Comparison of ENCODE assay signal across 8 mouse cellular contexts in genomic region chrX:169332264-169332663, GRCm38 (mm10). TPM values are rescaled to one million over a fixed set of nuclear protein-coding genes. Genes with fewer than 3 reads are reported as not detected.
A peak's percentile ranks its signal among the peaks of the same experiment; 100 is the strongest.
DNase-seq lines count a peak whose midpoint lies in the region; ATAC-seq and TF ChIP-seq lines count a peak whose summit lies in the region.

No protein-coding gene starts in this region.

- 24% methylated on average over 3 of the region's 3 CpGs for WGBS in lung, postnatal 0 days

- no peak overlapping the region for H3K4me2 ChIP-seq in lung, postnatal 0 days (replicated peaks; ENCODE audit: low read depth, low read length)

- H3K4me3 ChIP-seq in lung, postnatal 0 days (ENCODE audit: low read depth, low read length), result no peak overlapping the region

- TF ChIP-seq CTCF in lung, postnatal 0 days (IDR thresholded peaks at IDR 0.05), result peak; percentile 60

- no peaks in the 10 kb centered on the region for H3K27me3 ChIP-seq in lung, postnatal 0 days (replicated peaks; ENCODE audit: insufficient read depth, low read length)

- H3K9me3 ChIP-seq in lung, postnatal 0 days (ENCODE audit: low read length), result no peaks in the 10 kb centered on the region

- peak; percentile 25; the same call in 1 of the 2 replicates for ATAC-seq in lung, postnatal 0 days

- DNase-seq in adrenal gland, adult (ENCODE audit: inconsistent age in 2 of 2, low spot score in 1 of 2), result peak; percentile 13 to 77
- DNase-seq in adrenal gland, adult 8-10 months, result no peak
- DNase-seq in layer of hippocampus, adult 11-12 months (ENCODE audit: low spot score), result peak; percentile 33
- DNase-seq in layer of hippocampus, adult 9-10 months (ENCODE audit: low spot score), result no peak
- DNase-seq in adrenal gland, postnatal 25 days, result peak; percentile 14
- DNase-seq in kidney, postnatal 10 days, result peak; percentile 70
- peak; percentile 54 for DNase-seq in lung, postnatal 0 days (ENCODE audit: low spot score)
- no peak for DNase-seq in MN1 (ENCODE audit: low spot score)

- no peak overlapping the region for H3K9ac ChIP-seq in lung, postnatal 0 days (replicated peaks; ENCODE audit: low read depth)

- no peak overlapping the region for H3K27ac ChIP-seq in lung, postnatal 0 days (ENCODE audit: low read length)

- H3K36me3 ChIP-seq in lung, postnatal 0 days (ENCODE audit: insufficient read depth, low read length), result no peaks in the 10 kb centered on the region

- no peak for TF ChIP-seq EP300 in lung, postnatal 0 days (IDR thresholded peaks at IDR 0.05)

- no peaks in the 10 kb centered on the region for H3K4me1 ChIP-seq in lung, postnatal 0 days (ENCODE audit: insufficient read depth, low read depth, low read length)

RNA-seq across cellular contexts. Expression of gene Hccs, which starts 12.1 kb away (rescaled TPM):
- total RNA-seq in adrenal gland, adult 8-10 months (2022), result 10 to 100 TPM; 15.6 to 20.4 (median 19.7) TPM
- 21.2 and 25.1 TPM in 2 replicates for total RNA-seq in adrenal gland, postnatal 25 days (2021)
- 18.8 and 18.9 TPM in 2 replicates for polyA plus RNA-seq in lung, postnatal 0 days (2015; fragmentation: Nextera tagmentation; extraction: Ambion mirVana)

Comparison
In these comparisons a context has a peak if more than half of its experiments do, and no peak if none do; other contexts are left out.
1. DNase-seq: peak in adrenal gland, adult (2 of 2), layer of hippocampus, adult 11-12 months (single experiment), adrenal gland, postnatal 25 days (single experiment), kidney, postnatal 10 days (single experiment) and lung, postnatal 0 days (single experiment); none in adrenal gland, adult 8-10 months (single experiment), layer of hippocampus, adult 9-10 months (single experiment) and MN1 (single experiment).